8 mouse cellular contexts compared by ENCODE assay signal in the genomic region with DNA sequence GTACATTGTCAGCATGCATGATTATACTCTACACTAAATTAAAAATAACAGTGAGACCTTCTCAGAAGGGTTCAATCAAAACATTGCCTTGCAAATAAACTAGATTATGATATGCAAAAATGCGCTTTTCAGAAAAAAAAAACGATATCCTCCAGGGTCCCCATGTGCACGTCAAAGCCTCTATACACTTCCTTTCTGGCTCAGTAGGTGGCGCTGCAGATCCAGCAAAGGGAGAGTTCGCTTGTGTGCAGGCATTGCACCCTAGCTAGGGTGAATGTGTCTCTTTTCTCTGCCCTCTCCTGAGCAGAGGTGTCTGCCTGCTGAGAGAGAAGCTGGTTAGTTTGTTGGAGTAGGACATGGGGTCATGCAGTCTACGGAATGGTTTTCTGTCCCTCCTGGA.
DNase-seq lines count a peak whose midpoint lies in the region; ATAC-seq lines count a peak whose summit lies in the region.

No protein-coding gene starts in this region.

- ATAC-seq in hindbrain, embryonic 12.5 days (ENCODE audit: low FRiP score): peak; percentile 90

- H3K9ac ChIP-seq in hindbrain, embryonic 12.5 days: no peak overlapping the region

- peak; percentile 62 for DNase-seq in MEL-GATA-1-ER (ENCODE audit: extremely low read depth, low read depth)
- DNase-seq in cerebellum, adult 11-12 months: peak; percentile 37
- peak; percentile 87 for DNase-seq in forelimb bud, embryonic 11.5 days (ENCODE audit: low read depth, low spot score)
- DNase-seq in layer of hippocampus, adult 9-11 months: peak; percentile 62
- DNase-seq in lung, postnatal 25 days (ENCODE audit: low spot score): peak; percentile 69
- DNase-seq in retina, embryonic 14.5 days (ENCODE audit: low spot score): peak; percentile 87
- DNase-seq in thymus, postnatal 36 days: peak; percentile 83 to 87

- no peak overlapping the region for H3K4me3 ChIP-seq in hindbrain, embryonic 12.5 days

- no peaks in the 10 kb centered on the region for H3K4me1 ChIP-seq in hindbrain, embryonic 12.5 days

- no peaks in the 10 kb centered on the region for H3K27me3 ChIP-seq in hindbrain, embryonic 12.5 days

- H3K36me3 ChIP-seq in hindbrain, embryonic 12.5 days: no peaks in the 10 kb centered on the region

- no peak overlapping the region for H3K4me2 ChIP-seq in hindbrain, embryonic 12.5 days (replicated peaks)

- no peak overlapping the region for H3K27ac ChIP-seq in hindbrain, embryonic 12.5 days

- 10% methylated on average over 6 of the region's 6 CpGs for WGBS in hindbrain, embryonic 12.5 days

- H3K9me3 ChIP-seq in hindbrain, embryonic 12.5 days (replicated peaks): no peaks in the 10 kb centered on the region

Comparison
In these comparisons a context has a peak if more than half of its experiments do, and no peak if none do; other contexts are left out.
1. DNase-seq: peak in every context shown above with its lines; median percentile 87 in forelimb bud, embryonic 11.5 days; 87 in retina, embryonic 14.5 days; 85 in thymus, postnatal 36 days; 69 in lung, postnatal 25 days; 62 in MEL-GATA-1-ER; 62 in layer of hippocampus, adult 9-11 months; 37 in cerebellum, adult 11-12 months.